Mouse (Mus musculus): ENCODE results near the gene Olfr1201.

DNA sequence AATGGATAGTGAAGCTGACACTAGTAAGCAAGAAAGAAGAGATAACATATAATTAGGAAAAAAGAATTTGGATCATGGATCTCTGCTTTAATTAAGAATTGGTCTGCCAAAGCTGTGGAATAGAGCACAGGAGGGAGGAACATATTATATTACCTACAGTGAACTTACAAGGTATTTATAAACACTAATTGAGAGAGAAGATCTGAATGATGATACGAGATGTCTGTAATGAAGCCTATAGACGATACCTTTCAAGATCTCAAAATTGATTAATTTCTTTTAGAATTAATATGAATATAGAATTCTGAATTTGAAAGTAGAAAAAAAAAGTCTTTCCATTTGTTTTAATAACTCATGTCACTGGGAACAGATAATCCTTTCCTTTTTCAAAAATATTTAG, 32.5 kb upstream of the Olfr1201 start, which contains the start of gene Olfr1199:
- TF ChIP-seq POLR2A (IDR thresholded peaks at IDR 0.05; ENCODE audit: control insufficient read depth, low read depth, low read length), result no peak
- no peak for TF ChIP-seq CTCF (IDR thresholded peaks at IDR 0.05; ENCODE audit: control insufficient read depth, insufficient read depth, insufficient replicate concordance, low read depth, low read length)

Measured in testis, adult 2 months (tissue).